Mouse (Mus musculus) testis, adult 2 months (tissue): ENCODE results near the gene Med31. TPM values are rescaled to one million over a fixed set of nuclear protein-coding genes. Genes with fewer than 3 reads are reported as not detected.

ENCODE experiments used
- H3K27ac ChIP-seq: fragments of 200-500 bp; 2 replicates; pipeline ENCODE4 v1.5.1; 2012; ENCODE audit warnings: low read depth, low read length; ENCODE audit not compliant: control insufficient read depth, insufficient read depth
- H3K27me3 ChIP-seq: fragments of 200-500 bp; 2 replicates; pipeline ENCODE4 v1.6.1; 2012; ENCODE audit warnings: mild to moderate bottlenecking, low read length, moderate library complexity; ENCODE audit not compliant: control insufficient read depth, insufficient read depth
- H3K36me3 ChIP-seq: fragments of 200-500 bp; 2 replicates; pipeline ENCODE4 v1.6.1; 2012; ENCODE audit warnings: mild to moderate bottlenecking, low read length; ENCODE audit not compliant: control insufficient read depth, insufficient read depth
- H3K4me1 ChIP-seq: fragments of 200-500 bp; 2 replicates; pipeline ENCODE4 v1.6.1; 2012; ENCODE audit warnings: low read length; ENCODE audit not compliant: control insufficient read depth, insufficient read depth
- H3K4me3 ChIP-seq: fragments of 200-500 bp; 2 replicates; pipeline ENCODE4 v1.5.1; 2012; ENCODE audit warnings: low read depth, mild to moderate bottlenecking, low read length, moderate library complexity, mixed read lengths; ENCODE audit not compliant: control insufficient read depth
- CTCF ChIP-seq: fragments of 200-500 bp; IDR thresholded peaks from 2 replicates; pipeline ENCODE4 v1.5.1; 2012; ENCODE audit warnings: low read depth, mild to moderate bottlenecking, inconsistent platforms, low read length, moderate library complexity; ENCODE audit not compliant: control insufficient read depth, insufficient read depth, insufficient replicate concordance
- POLR2A ChIP-seq: fragments of 200-500 bp; IDR thresholded peaks from 2 replicates; pipeline ENCODE4 v1.6.1; 2012; ENCODE audit warnings: low read depth, mild to moderate bottlenecking, inconsistent platforms, low read length, moderate library complexity; ENCODE audit not compliant: control insufficient read depth
- polyA plus RNA-seq: library from polyadenylated mRNA; depleted of rRNA; stranded (reverse); fragments of >200 nt; gene quantifications from 2 replicates; pipeline ENCODE4 v1.2.3, GENCODE M21; 2012

The Med31 gene
- polyA plus RNA-seq, 1 experiment, result 23.5 TPM

GRCm38 (mm10) chr11:72214591-72215409 lies 592 bp downstream of the Med31 start:
- Histone ChIP-seq H3K27me3 (no peaks in the 10 kb centered on the region), H3K4me3 (peak overlapping the region; percentile 94), H3K36me3 (peaks cover 3% of the 10 kb centered on the region), H3K27ac (peak overlapping the region; percentile 93), H3K4me1 (no peaks in the 10 kb centered on the region; the same call in 1 of the 2 replicates)
- TF ChIP-seq POLR2A, result peak; percentile 87
- no peak for TF ChIP-seq CTCF

- TF ChIP-seq POLR2A, result no peak
- no peak for TF ChIP-seq CTCF
- H3K27me3 ChIP-seq, result no peaks in the 10 kb centered on the region
- H3K36me3 ChIP-seq, result peaks cover 2% of the 10 kb centered on the region
- peaks cover 13% of the 10 kb centered on the region for H3K4me1 ChIP-seq
- peak overlapping the region; percentile 91 for H3K4me3 ChIP-seq
- H3K27ac ChIP-seq, result peak overlapping the region; percentile 99
Observed at GRCm38 (mm10) chr11:72207834-72208377, 7.5 kb downstream of the Med31 start.

- Histone ChIP-seq H3K4me1 (peaks cover 13% of the 10 kb centered on the region), H3K27me3 (no peaks in the 10 kb centered on the region), H3K4me3 (peak within 1 kb of the TSS; percentile 91), H3K27ac (peak within 1 kb of the TSS; percentile 99), H3K36me3 (peaks cover 2% of the 10 kb centered on the region; the same call in 1 of the 2 replicates)
- TF ChIP-seq CTCF, result no peak
- TF ChIP-seq POLR2A, result peak; percentile 34; the same call in 1 of the 2 replicates
Observed at GRCm38 (mm10) chr11:72207204-72207833, 8.1 kb downstream of the Med31 start, which contains the start of the genes 4933427D14Rik and Txndc17. 4933427D14Rik (minus strand) TSS chr11:72207459. Txndc17 (plus strand) TSS chr11:72207547.

GRCm38 (mm10) chr11:72206341-72207203 lies 8.8 kb downstream of the Med31 start, which contains the start of gene Gm43951:
Gm43951 (minus strand) TSS chr11:72206840.
- peaks cover 13% of the 10 kb centered on the region for H3K4me1 ChIP-seq
- peak within 1 kb of the TSS; percentile 91 for H3K4me3 ChIP-seq
- no peak for TF ChIP-seq CTCF
- no peak for TF ChIP-seq POLR2A
- no peaks in the 10 kb centered on the region for H3K27me3 ChIP-seq
- H3K27ac ChIP-seq, result peak within 1 kb of the TSS; percentile 99
- no peaks in the 10 kb centered on the region for H3K36me3 ChIP-seq

GRCm38 (mm10) chr11:72205256-72205655 lies 10.1 kb downstream of the Med31 start:
- H3K4me1 ChIP-seq, result peaks cover 13% of the 10 kb centered on the region
- no peak overlapping the region for H3K27ac ChIP-seq
- no peak; the same call in 1 of the 2 replicates for TF ChIP-seq POLR2A
- no peak for TF ChIP-seq CTCF
- H3K27me3 ChIP-seq, result no peaks in the 10 kb centered on the region
- no peaks in the 10 kb centered on the region for H3K36me3 ChIP-seq
- peak overlapping the region; percentile 91 for H3K4me3 ChIP-seq

- H3K27me3 ChIP-seq, result no peaks in the 10 kb centered on the region
- peaks cover 13% of the 10 kb centered on the region for H3K4me1 ChIP-seq
- H3K27ac ChIP-seq, result no peak overlapping the region
- TF ChIP-seq CTCF (no peak), POLR2A (no peak)
- H3K4me3 ChIP-seq, result no peak overlapping the region
- H3K36me3 ChIP-seq, result peaks cover under 1% of the 10 kb centered on the region; the same call in 1 of the 2 replicates
Observed at GRCm38 (mm10) chr11:72203440-72203839, 12.0 kb downstream of the Med31 start.
